ENCODE assay signal across 12 mouse cellular contexts in the genomic region with DNA sequence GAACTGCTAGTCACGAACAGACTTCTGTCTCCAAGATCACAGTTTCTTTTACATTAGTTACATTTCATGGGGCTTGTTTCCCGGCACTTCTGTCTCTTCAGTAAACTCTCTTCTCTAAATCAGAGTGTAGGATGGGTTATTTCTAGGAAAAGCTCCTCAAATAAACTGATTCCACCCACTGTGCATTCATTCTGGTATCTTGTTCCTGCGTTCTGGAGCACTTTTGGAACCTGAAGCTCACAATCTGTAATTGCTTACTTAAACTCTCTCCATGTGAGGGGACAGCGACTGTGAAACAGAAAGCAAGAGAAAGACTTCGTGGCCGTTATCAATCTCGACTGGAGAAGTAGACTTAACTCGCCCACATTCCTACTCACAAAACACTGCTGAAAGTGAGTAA.
DNase-seq lines count a peak whose midpoint lies in the region; ATAC-seq lines count a peak whose summit lies in the region.
"Had no signal": no experiment of that assay in that cellular context is flagged by ENCODE, and none has a peak within 500 bp of the region (broad histone marks: within the 10 kb centered on the region; RNA-seq: fewer than 3 reads in every experiment).

No protein-coding gene starts in this region.

- no peaks in the 10 kb centered on the region for H3K4me1 ChIP-seq in heart, embryonic 15.5 days (replicated peaks)
- H3K4me1 ChIP-seq: embryonic facial prominence, embryonic 12.5 days; hindbrain, embryonic 15.5 days; limb, embryonic 15.5 days; megakaryocyte, embryonic 14.5 days had no signal

- WGBS in heart, embryonic 15.5 days: 27% methylated on average over 8 of the region's 8 CpGs

- no peak overlapping the region for H3K9ac ChIP-seq in heart, embryonic 15.5 days
- H3K9ac ChIP-seq: embryonic facial prominence, embryonic 12.5 days; hindbrain, embryonic 15.5 days; limb, embryonic 15.5 days had no signal

- H3K4me2 ChIP-seq in heart, embryonic 15.5 days: peak overlapping the region; percentile 16
- H3K4me2 ChIP-seq: embryonic facial prominence, embryonic 12.5 days; hindbrain, embryonic 15.5 days; limb, embryonic 15.5 days had no signal

- H3K27me3 ChIP-seq in heart, embryonic 15.5 days: no peaks in the 10 kb centered on the region
- H3K27me3 ChIP-seq: embryonic facial prominence, embryonic 12.5 days; hindbrain, embryonic 15.5 days; limb, embryonic 15.5 days; megakaryocyte, embryonic 14.5 days had no signal

- H3K27ac ChIP-seq in heart, embryonic 15.5 days: no peak overlapping the region
- H3K27ac ChIP-seq: embryonic facial prominence, embryonic 12.5 days; hindbrain, embryonic 15.5 days; limb, embryonic 15.5 days had no signal

- no peak for ATAC-seq in heart, embryonic 15.5 days (replicated peaks; ENCODE audit: insufficient number of reproducible peaks, insufficient read depth, low FRiP score, low read depth)
- no peak for ATAC-seq in monocyte, adult 5-6 weeks (replicated peaks; ENCODE audit: insufficient number of reproducible peaks, low FRiP score, low TSS enrichment, poor library complexity, severe bottlenecking)

- H3K36me3 ChIP-seq in heart, embryonic 15.5 days: no peaks in the 10 kb centered on the region
- H3K36me3 ChIP-seq: embryonic facial prominence, embryonic 12.5 days; hindbrain, embryonic 15.5 days; limb, embryonic 15.5 days had no signal

- no peak for DNase-seq in heart, adult 11 months
- peak; percentile 39 for DNase-seq in right cerebral cortex, adult 18-20 months
- DNase-seq in right cerebral cortex, postnatal 4 days: no peak
- peak; percentile 9 to 22 for DNase-seq in left cerebral cortex, postnatal 36 days (ENCODE audit: low spot score in 2 of 2)
- DNase-seq in gastrocnemius, adult 18-20 months (ENCODE audit: low spot score): no peak
- DNase-seq: cerebellum, adult 18-20 months had no signal

- intact Hi-C loops in left cerebral cortex, postnatal 36 days (cut with DNase I): loop anchor here (10.0 kb wide), 1 partner anchor 106 kb away; no protein-coding TSS in a partner anchor

- H3K9me3 ChIP-seq in heart, embryonic 15.5 days (replicated peaks): no peaks in the 10 kb centered on the region
- H3K9me3 ChIP-seq: embryonic facial prominence, embryonic 12.5 days; hindbrain, embryonic 15.5 days; limb, embryonic 15.5 days; megakaryocyte, embryonic 14.5 days had no signal

- H3K4me3 ChIP-seq in heart, embryonic 15.5 days: no peak overlapping the region
- H3K4me3 ChIP-seq: embryonic facial prominence, embryonic 12.5 days; hindbrain, embryonic 15.5 days; limb, embryonic 15.5 days; megakaryocyte, embryonic 14.5 days had no signal

Comparison
In these comparisons a context has a peak if more than half of its experiments do, and no peak if none do; other contexts are left out.
1. DNase-seq: peak in right cerebral cortex, adult 18-20 months (single experiment) and left cerebral cortex, postnatal 36 days (2 of 2); none in heart, adult 11 months (single experiment), right cerebral cortex, postnatal 4 days (single experiment) and gastrocnemius, adult 18-20 months (single experiment).